Mouse (Mus musculus) neutrophil, adult 65 days (primary cell): Measurements from ENCODE around the gene Pms2. TPM values are rescaled to one million over a fixed set of nuclear protein-coding genes. Genes with fewer than 3 reads are reported as not detected.

ENCODE experiments used
- total RNA-seq: library from RNA; stranded (reverse); gene quantifications from 2 replicates; pipeline ENCODE4 v1.2.4, GENCODE M21; 2023

Pms2 gene
- total RNA-seq, result 6.7 and 14.5 TPM in 2 replicates

GRCm38 (mm10) chr5:143909417-143910400, at the start of gene Pms2, which contains the start of gene Aimp2:
Gene Pms2 (plus strand): TSS chr5:143909964.
Gene Aimp2 (minus strand): TSS chr5:143909847.

GRCm38 (mm10) chr5:143897635-143898330, 12.0 kb upstream of the Pms2 start, which contains the start of gene Ankrd61:
Gene Ankrd61 (minus strand): TSS chr5:143897685.

GRCm38 (mm10) chr5:143927875-143928274, 18.1 kb downstream of the Pms2 start, which contains the start of gene Gm42421:
Gene Gm42421 (plus strand): TSS chr5:143928175.

GRCm38 (mm10) chr5:143932831-143933230, 23.1 kb downstream of the Pms2 start, which contains the start of gene Rsph10b:
Gene Rsph10b (plus strand): TSS chr5:143933035.

Other genes with a start within 250 kb of the Pms2 start
- 12.9 and 18.5 TPM in 2 replicates for gene Usp42, start 177.7 kb upstream of the Pms2 start, total RNA-seq
- 49.5 and 61.7 TPM in 2 replicates for gene Eif2ak1, start 92.2 kb upstream of the Pms2 start, total RNA-seq
- gene Ankrd61, start 12.3 kb upstream of the Pms2 start, total RNA-seq, result not detected in 2 replicates
- gene Aimp2, start 117 bp upstream of the Pms2 start, total RNA-seq, result 8.0 and 8.6 TPM in 2 replicates
- not detected in 2 replicates for gene Gm42421, start 18.2 kb downstream of the Pms2 start, total RNA-seq
- gene Rsph10b, start 23.1 kb downstream of the Pms2 start, total RNA-seq, result not detected in 2 replicates
- 50.8 and 62.2 TPM in 2 replicates for gene Ccz1, start 104.9 kb downstream of the Pms2 start, total RNA-seq
- not detected in 2 replicates for gene Ocm, start 116.7 kb downstream of the Pms2 start, total RNA-seq
- gene Lmtk2, start 190.5 kb downstream of the Pms2 start, total RNA-seq, result 79.8 and 80.3 TPM in 2 replicates